Mouse (Mus musculus): ENCODE measurements around the gene Mrps33. TPM values are rescaled to one million over a fixed set of nuclear protein-coding genes. Genes with fewer than 3 reads are reported as not detected.

Gene Mrps33
- total RNA-seq, 1 experiment from 2014 or later = 76.7 TPM

- DNase-seq = no peak
Measured at GRCm38 (mm10) chr6:39780857-39781666, 29.7 kb downstream of the Mrps33 start.

- no peak for DNase-seq
Measured at GRCm38 (mm10) chr6:39778506-39778905, 32.3 kb downstream of the Mrps33 start.

DNA sequence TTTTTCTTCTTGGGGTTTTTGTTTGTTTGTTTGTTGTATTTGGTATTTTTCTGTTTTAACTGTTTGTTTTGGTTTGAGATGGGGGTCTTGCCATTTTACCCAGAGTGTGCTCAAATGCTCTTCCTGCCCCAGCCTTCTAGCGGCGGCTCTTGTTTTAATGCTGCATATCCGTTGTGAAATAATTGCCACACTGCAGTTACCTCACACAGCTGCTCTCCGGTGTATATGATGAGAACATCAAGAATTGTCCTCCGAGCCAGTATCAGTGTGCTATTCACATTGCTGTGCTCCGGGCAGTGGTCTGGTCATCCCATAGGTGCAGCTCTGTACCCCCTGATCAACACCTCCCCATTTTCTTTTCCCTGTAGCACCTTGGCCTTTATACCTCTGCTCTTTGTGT lies 34.5 kb downstream of the Mrps33 start:
- DNase-seq = no peak

DNA sequence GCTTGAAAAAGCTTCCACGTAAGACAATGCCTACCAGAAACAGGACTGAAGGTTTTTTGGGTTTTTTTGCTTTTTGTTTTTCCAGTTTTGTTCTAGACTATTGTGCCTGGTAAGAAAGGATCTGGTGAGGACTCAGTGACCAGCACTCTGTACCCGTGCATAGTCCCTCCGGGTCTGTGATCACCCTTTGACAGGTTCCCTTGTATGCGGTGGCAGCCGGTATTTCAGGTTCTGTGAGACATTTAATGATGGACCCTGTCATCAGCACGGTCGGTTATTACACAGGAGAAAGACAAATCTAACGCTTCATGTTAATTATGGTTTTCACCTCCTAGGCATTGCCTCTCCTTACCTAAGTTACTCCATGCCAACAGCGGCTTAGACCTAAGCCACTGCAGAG lies 35.8 kb downstream of the Mrps33 start:
- DNase-seq = no peak

DNA sequence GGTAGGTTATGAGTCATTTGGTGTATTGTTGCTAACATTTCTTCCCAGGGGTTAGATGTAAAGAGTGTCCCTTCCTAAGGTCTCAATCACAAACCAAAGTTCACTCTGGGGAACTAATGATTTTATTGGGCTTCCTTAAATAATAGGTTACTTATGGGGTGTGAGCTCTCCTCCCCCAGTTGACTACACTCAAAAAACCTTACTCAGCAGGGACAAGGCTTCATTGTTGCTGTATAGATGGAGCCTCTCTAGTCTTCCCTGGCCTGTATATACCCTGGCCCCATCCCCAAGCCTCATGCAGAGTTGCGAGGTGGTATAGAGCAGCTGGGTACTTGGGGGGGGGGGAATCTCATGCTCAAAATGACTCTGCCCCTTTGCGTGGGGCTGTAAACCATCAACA lies 53.6 kb downstream of the Mrps33 start:
- DNase-seq = no peak

Other genes starting within 250 kb of the Mrps33 start
- 20.7 and 31.5 TPM in 2 replicates for gene Adck2, start 237.1 kb downstream of the Mrps33 start, total RNA-seq (2021)
- 2.2 TPM in 1 of 2 replicates, not detected in the other for gene Gm42420, start 225.2 kb downstream of the Mrps33 start, total RNA-seq (2021)
- 167 and 208 TPM in 2 replicates for gene Ndufb2, start 218.4 kb downstream of the Mrps33 start, total RNA-seq (2021)
- gene Braf, start 85.5 kb downstream of the Mrps33 start, total RNA-seq (2021) = 35.1 and 43.4 TPM in 2 replicates
- 20.9 and 33.9 TPM in 2 replicates for gene Tmem178b, start 62.3 kb upstream of the Mrps33 start, total RNA-seq (2021)

Data from adrenal gland, postnatal 25 days (tissue).